Mouse (Mus musculus) layer of hippocampus, postnatal 36 days (tissue): ENCODE measurements around the gene Stt3a. TPM values are rescaled to one million over a fixed set of nuclear protein-coding genes. Genes with fewer than 3 reads are reported as not detected.

Experiments used
- DNase-seq, 2 experiments: peaks; one replicate each; pipeline ENCODE4 v3.0.0; 2022
- total RNA-seq, 2 experiments: library from RNA; stranded (reverse); gene quantifications; 2 replicates each; pipeline ENCODE4 v1.2.3; 2021

Stt3a gene
- total RNA-seq, 2 experiments from 2014 or later = 73.0 to 81.6 TPM

DNA sequence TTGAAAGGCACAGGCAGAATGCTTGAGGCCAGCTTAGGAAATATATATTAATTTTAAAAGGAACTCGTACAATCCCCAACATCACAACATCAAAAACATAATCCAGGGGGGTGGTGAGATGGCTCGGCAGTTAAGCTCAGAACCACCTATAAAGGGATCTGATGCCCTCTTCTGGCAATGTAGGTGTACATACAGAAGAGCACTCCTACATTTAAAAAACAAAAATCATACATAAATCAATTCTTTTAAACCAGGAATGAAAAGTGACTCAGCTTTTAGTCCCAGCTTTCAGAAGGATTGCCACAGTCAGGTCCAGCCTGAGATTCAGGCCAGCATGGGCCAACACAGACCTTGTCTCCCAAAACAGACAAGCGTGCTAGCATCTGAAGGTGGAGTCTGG is 50.9 kb downstream of the Stt3a start:
- DNase-seq = no peak

DNA sequence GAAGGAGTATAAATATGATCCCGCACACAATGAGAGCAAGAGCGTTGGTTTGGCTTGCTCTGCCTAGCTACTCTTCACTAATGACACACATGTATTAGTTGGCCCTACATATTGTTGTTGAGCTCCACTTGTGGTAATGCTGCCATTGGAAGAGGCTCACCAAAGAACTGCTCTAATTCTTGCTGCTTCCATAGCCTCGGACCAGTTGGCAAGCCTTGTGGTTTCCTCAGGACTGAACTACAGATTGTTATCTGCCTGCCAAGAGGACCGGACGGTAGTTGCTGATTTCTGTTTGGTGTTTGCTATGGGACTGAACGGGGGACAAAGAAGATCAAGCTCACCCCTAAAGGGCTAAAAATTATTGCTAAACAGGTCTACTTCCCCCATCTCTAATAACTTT is 60.2 kb downstream of the Stt3a start:
- DNase-seq = no peak

DNA sequence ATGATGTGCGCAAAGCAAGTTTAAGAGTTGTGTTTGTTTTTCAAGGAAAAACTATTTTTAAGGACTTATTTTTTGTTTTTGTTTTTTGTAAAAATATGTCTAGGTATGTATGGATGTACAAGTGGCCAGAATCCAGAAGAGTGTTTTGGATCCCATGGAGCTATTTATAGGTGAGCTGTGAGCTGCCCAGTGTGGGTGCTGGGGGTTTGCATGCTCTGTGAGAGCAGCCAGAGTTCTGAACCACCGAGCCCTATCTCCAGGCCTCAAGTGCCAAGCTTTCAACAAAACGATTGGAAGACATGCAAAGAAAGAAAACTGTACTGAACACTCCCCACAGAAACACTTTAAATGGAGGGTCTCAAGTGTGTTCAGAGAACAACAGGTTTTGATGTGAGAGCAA is 61.6 kb downstream of the Stt3a start:
- DNase-seq = no peak

DNA sequence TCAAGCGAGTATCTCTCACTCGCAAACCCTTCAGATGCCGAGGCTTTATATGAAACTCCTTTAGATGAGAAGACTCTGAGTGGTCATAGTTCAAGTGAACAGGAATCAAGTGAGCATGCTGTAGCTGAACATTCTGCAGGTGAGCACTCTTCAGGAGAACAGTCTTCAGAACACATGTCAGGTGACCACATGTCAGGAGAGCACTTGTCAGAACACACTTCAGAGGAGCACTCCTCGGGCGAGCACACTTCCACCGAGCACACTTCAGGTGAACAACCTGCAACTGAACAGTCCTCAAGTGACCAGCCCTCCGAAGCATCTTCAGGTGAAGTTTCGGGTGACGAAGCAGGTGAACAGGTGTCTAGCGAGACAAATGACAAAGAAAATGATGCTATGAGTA is 73.2 kb downstream of the Stt3a start:
- DNase-seq = no peak

DNA sequence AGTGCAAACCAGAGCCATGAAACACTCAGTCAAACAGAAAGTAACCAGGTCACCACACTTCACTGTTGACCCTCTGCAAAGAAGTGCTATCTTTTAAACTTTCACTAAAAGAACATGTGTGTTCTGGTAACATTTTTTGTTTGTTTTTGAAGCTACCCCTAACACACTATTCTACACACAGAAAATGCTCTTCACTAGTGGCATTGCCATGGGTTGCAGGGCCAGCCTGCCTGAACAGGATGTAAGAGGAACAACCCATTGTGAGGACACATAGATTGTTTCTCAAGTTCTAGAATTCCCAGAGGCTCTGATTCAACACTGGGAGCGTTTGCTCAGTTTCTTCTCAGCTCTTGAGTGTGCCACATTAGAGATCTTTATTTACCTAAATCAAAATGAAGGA is 74.6 kb downstream of the Stt3a start, which contains the start of gene Acrv1:
TSS of gene Acrv1 (plus strand) at position 301 of the 400 bp plus-strand sequence.
- no peak for DNase-seq

DNA sequence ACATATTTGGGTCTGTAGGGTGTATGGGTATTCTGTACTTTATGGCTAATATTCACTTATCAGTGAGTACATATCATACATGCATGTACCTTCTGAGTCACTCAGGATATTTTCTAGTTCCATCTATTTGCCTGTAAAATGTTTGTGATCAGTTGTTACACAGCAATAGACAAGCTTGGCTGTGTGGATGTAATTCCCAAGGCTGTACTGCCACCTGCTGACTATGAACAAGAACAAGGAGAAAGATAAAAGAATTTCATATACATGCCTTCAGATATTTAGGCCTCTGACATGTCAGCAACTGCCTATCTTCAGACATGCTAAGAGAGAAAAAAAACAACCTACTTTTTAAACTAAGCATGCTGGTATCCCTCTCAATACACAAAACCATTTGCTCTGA is 80.2 kb downstream of the Stt3a start:
- no peak for DNase-seq

DNA sequence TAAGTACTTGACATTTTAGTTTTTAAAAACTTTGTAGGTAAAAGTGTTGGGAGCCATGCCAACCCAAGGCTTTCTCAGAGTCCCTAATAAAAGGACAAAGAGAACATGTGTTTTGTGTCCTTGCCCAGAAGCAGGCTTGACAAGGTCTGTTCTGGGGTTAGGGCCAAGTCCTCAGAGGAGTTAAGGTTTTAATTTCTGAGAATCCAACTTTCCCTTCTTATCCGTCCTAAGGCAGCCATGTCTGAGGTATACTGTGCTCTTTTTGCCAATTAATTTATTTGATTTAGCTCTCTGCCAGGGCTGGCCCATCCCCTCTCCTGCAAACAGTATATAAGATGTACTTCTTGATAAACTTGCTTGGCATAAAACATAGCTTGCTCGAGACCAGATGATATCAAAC is 86.1 kb downstream of the Stt3a start:
- DNase-seq = no peak

Other genes starting within 250 kb of the Stt3a start
- gene Gm5615, start 225.7 kb downstream of the Stt3a start, total RNA-seq = not detected
- not detected for gene Gm17689, start 185.0 kb downstream of the Stt3a start, total RNA-seq
- not detected for gene A630095E13Rik, start 124.3 kb downstream of the Stt3a start, total RNA-seq
- gene Acrv1, start 74.5 kb downstream of the Stt3a start, total RNA-seq = not detected
- gene Chek1, start 40.6 kb downstream of the Stt3a start, total RNA-seq = 1 to 10 TPM; 2.4 to 2.9 TPM
- gene Ei24, start 29.7 kb upstream of the Stt3a start, total RNA-seq = 100 to 1,000 TPM in 1 of 2 experiments, 10 to 100 TPM in 1; 90.0 to 100 TPM
- 100 to 1,000 TPM; 287 to 299 TPM for gene Fez1, start 54.2 kb upstream of the Stt3a start, total RNA-seq